Mouse (Mus musculus) hindbrain, embryonic 12.5 days (tissue): Measurements from ENCODE around the gene Chd1l. TPM values are rescaled to one million over a fixed set of nuclear protein-coding genes. Genes with fewer than 3 reads are reported as not detected.

Source experiments
- ATAC-seq: fragments of 200-750 bp; cut with Nextera tagmentation; 2 replicates; pipeline ENCODE4 v1.8.0; 2017; ENCODE audit warnings: moderate TSS enrichment; ENCODE audit not compliant: low FRiP score
- H3K27ac ChIP-seq: fragments of 300-500 bp; sonication (generic); 2 replicates; pipeline ENCODE4 v1.5.1; 2016; ENCODE audit warnings: mild to moderate bottlenecking
- H3K27me3 ChIP-seq: fragments of 300-500 bp; sonication (generic); 2 replicates; pipeline ENCODE4 v1.6.1; 2016; ENCODE audit warnings: mild to moderate bottlenecking
- H3K36me3 ChIP-seq: fragments of 300-500 bp; sonication (generic); 2 replicates; pipeline ENCODE4 v1.6.1; 2016; ENCODE audit warnings: mild to moderate bottlenecking
- H3K4me1 ChIP-seq: fragments of 300-500 bp; sonication (generic); 2 replicates; pipeline ENCODE4 v1.6.1; 2016
- H3K4me2 ChIP-seq: fragments of 300-500 bp; sonication (generic); replicated peaks from 2 replicates; pipeline ENCODE4 v1.6.1; 2016; ENCODE audit warnings: mild to moderate bottlenecking
- H3K4me3 ChIP-seq: fragments of 300-500 bp; sonication (generic); 2 replicates; pipeline ENCODE4 v1.5.1; 2016; ENCODE audit warnings: mild to moderate bottlenecking
- H3K9ac ChIP-seq: fragments of 300-500 bp; sonication (generic); 2 replicates; pipeline ENCODE4 v1.6.1; 2016; ENCODE audit warnings: mild to moderate bottlenecking, moderate library complexity
- H3K9me3 ChIP-seq: fragments of 300-500 bp; sonication (generic); replicated peaks from 2 replicates; pipeline ENCODE4 v1.6.1; 2016; ENCODE audit warnings: mild to moderate bottlenecking
- WGBS: fragments of 180-500 bp; shearing (Covaris S2); methylation state at CpG from one replicate; pipeline ENCODE4 v1.1.7; 2016; 5-methylcytosine and 5-hydroxymethylcytosine counted together
- polyA plus RNA-seq: library from polyadenylated mRNA; unstranded; fragments of >200 nt; fragmentation: Nextera tagmentation; extraction: Ambion mirVana; gene quantifications from 2 replicates; pipeline ENCODE4 v1.2.1, GENCODE M21; 2016

The Chd1l gene
- polyA plus RNA-seq, 1 experiment from 2014 or later = 14.4 TPM

- Histone ChIP-seq H3K27me3 (no peaks in the 10 kb centered on the region; the same call in 1 of the 2 replicates), H3K9ac (no peak overlapping the region)
These were observed 5.2 kb upstream of the Chd1l start for GRCm38 (mm10) chr3:97615154-97615553.

GRCm38 (mm10) chr3:97611021-97611420 lies 1.0 kb upstream of the Chd1l start:
- no peak for ATAC-seq
- H3K36me3 ChIP-seq = no peaks in the 10 kb centered on the region
- no peak overlapping the region for H3K27ac ChIP-seq
- no peaks in the 10 kb centered on the region for H3K9me3 ChIP-seq
- H3K27me3 ChIP-seq = no peaks in the 10 kb centered on the region; the same call in 1 of the 2 replicates
- no peak overlapping the region for H3K9ac ChIP-seq
- no peak overlapping the region for H3K4me3 ChIP-seq
- H3K4me2 ChIP-seq = no peak overlapping the region
- H3K4me1 ChIP-seq = 0 out of 2 replicates have a peak, but pooled peaks cover 6% of the 10 kb centered on the region
- 89% methylated on average over 6 of the region's 6 CpGs for WGBS

More at GRCm38 (mm10) chr3:97615154-97615553, 5.2 kb upstream of the Chd1l start:
- H3K27ac ChIP-seq = no peak overlapping the region
- H3K4me1 ChIP-seq = no peaks in the 10 kb centered on the region
- ATAC-seq = no peak
- whole genome bisulfite sequencing = 32% methylated on average over 1 of the region's 1 CpGs
- H3K4me3 ChIP-seq = no peak overlapping the region
- H3K4me2 ChIP-seq = no peak overlapping the region
- no peaks in the 10 kb centered on the region for H3K36me3 ChIP-seq
- no peaks in the 10 kb centered on the region for H3K9me3 ChIP-seq

GRCm38 (mm10) chr3:97609201-97609844 lies 680 bp downstream of the Chd1l start:
- 0 out of 2 replicates have a peak, but pooled peaks cover 6% of the 10 kb centered on the region for H3K4me1 ChIP-seq
- peak overlapping the region; percentile 90 for H3K9ac ChIP-seq
- no peaks in the 10 kb centered on the region for H3K9me3 ChIP-seq
- WGBS = 4% methylated on average over 20 of the region's 20 CpGs
- H3K4me3 ChIP-seq = peak overlapping the region; percentile 91
- peak overlapping the region; percentile 51 for H3K4me2 ChIP-seq
- H3K36me3 ChIP-seq = no peaks in the 10 kb centered on the region
- no peak overlapping the region for H3K27ac ChIP-seq
- no peaks in the 10 kb centered on the region; the same call in 1 of the 2 replicates for H3K27me3 ChIP-seq
- peak; percentile 26 for ATAC-seq

- H3K4me2 ChIP-seq = no peak overlapping the region
- no peak overlapping the region for H3K9ac ChIP-seq
- no peak overlapping the region for H3K4me3 ChIP-seq
- H3K27me3 ChIP-seq = no peaks in the 10 kb centered on the region
- WGBS = 98% methylated on average over 3 of the region's 3 CpGs
- H3K9me3 ChIP-seq = no peaks in the 10 kb centered on the region
- ATAC-seq = no peak
- peaks cover 22% of the 10 kb centered on the region; the same call in 1 of the 2 replicates for H3K36me3 ChIP-seq
- H3K27ac ChIP-seq = no peak overlapping the region
- no peaks in the 10 kb centered on the region for H3K4me1 ChIP-seq
These were observed 9.8 kb downstream of the Chd1l start for GRCm38 (mm10) chr3:97600050-97600832.

GRCm38 (mm10) chr3:97596796-97597195 lies 13.2 kb downstream of the Chd1l start:
- H3K27me3 ChIP-seq = no peaks in the 10 kb centered on the region
- H3K4me3 ChIP-seq = no peak overlapping the region
- H3K9ac ChIP-seq = no peak overlapping the region
- peaks cover 29% of the 10 kb centered on the region; the same call in 1 of the 2 replicates for H3K36me3 ChIP-seq
- no peak overlapping the region for H3K4me2 ChIP-seq
- H3K4me1 ChIP-seq = no peaks in the 10 kb centered on the region
- no peaks in the 10 kb centered on the region for H3K9me3 ChIP-seq
- ATAC-seq = no peak
- no peak overlapping the region for H3K27ac ChIP-seq
- 87% methylated on average over 8 of the region's 8 CpGs for WGBS

GRCm38 (mm10) chr3:97595066-97595465 lies 14.9 kb downstream of the Chd1l start:
- H3K4me2 ChIP-seq = no peak overlapping the region
- no peaks in the 10 kb centered on the region for H3K27me3 ChIP-seq
- no peak overlapping the region for H3K27ac ChIP-seq

GRCm38 (mm10) chr3:97594140-97594539 lies 15.9 kb downstream of the Chd1l start:
- H3K27ac ChIP-seq = no peak overlapping the region
- no peak overlapping the region for H3K4me2 ChIP-seq
- H3K4me3 ChIP-seq = no peak overlapping the region
- H3K4me1 ChIP-seq = no peaks in the 10 kb centered on the region
- H3K27me3 ChIP-seq = no peaks in the 10 kb centered on the region
- H3K9me3 ChIP-seq = no peaks in the 10 kb centered on the region
- WGBS = 91% methylated on average over 13 of the region's 13 CpGs
- 0 out of 2 replicates have a peak, but pooled peaks cover 16% of the 10 kb centered on the region for H3K36me3 ChIP-seq
- H3K9ac ChIP-seq = no peak overlapping the region
- ATAC-seq = no peak

More at GRCm38 (mm10) chr3:97595066-97595465, 14.9 kb downstream of the Chd1l start:
- ATAC-seq = no peak
- no peak overlapping the region for H3K9ac ChIP-seq
- peaks cover 20% of the 10 kb centered on the region; the same call in 1 of the 2 replicates for H3K36me3 ChIP-seq
- no peaks in the 10 kb centered on the region for H3K4me1 ChIP-seq
- H3K4me3 ChIP-seq = no peak overlapping the region
- H3K9me3 ChIP-seq = no peaks in the 10 kb centered on the region
- WGBS = 88% methylated on average over 6 of the region's 6 CpGs

GRCm38 (mm10) chr3:97593089-97593488 lies 16.9 kb downstream of the Chd1l start:
- Histone ChIP-seq H3K4me3 (no peak overlapping the region), H3K4me2 (no peak overlapping the region), H3K27ac (no peak overlapping the region), H3K4me1 (no peaks in the 10 kb centered on the region), H3K9me3 (no peaks in the 10 kb centered on the region), H3K9ac (no peak overlapping the region), H3K36me3 (0 out of 2 replicates have a peak, but pooled peaks cover 16% of the 10 kb centered on the region), H3K27me3 (no peaks in the 10 kb centered on the region)
- no peak for ATAC-seq
- 94% methylated on average over 5 of the region's 5 CpGs for WGBS

- Histone ChIP-seq H3K4me3 (no peak overlapping the region), H3K4me2 (no peak overlapping the region), H3K4me1 (0 out of 2 replicates have a peak, but pooled peaks cover 3% of the 10 kb centered on the region), H3K27ac (no peak overlapping the region), H3K27me3 (no peaks in the 10 kb centered on the region), H3K9ac (no peak overlapping the region), H3K36me3 (0 out of 2 replicates have a peak, but pooled peaks cover 12% of the 10 kb centered on the region), H3K9me3 (no peaks in the 10 kb centered on the region)
- no peak for ATAC-seq
- 52% methylated on average over 8 of the region's 8 CpGs for WGBS
These were observed 19.3 kb downstream of the Chd1l start for GRCm38 (mm10) chr3:97590699-97591098.

GRCm38 (mm10) chr3:97587656-97588055 lies 22.3 kb downstream of the Chd1l start:
- H3K27me3 ChIP-seq = no peaks in the 10 kb centered on the region
- WGBS = 81% methylated on average over 9 of the region's 9 CpGs
- 0 out of 2 replicates have a peak, but pooled peaks cover 3% of the 10 kb centered on the region for H3K4me1 ChIP-seq
- H3K36me3 ChIP-seq = 0 out of 2 replicates have a peak, but pooled peaks cover 6% of the 10 kb centered on the region
- no peak overlapping the region for H3K27ac ChIP-seq
- no peak overlapping the region for H3K9ac ChIP-seq
- no peak overlapping the region for H3K4me3 ChIP-seq
- H3K9me3 ChIP-seq = no peaks in the 10 kb centered on the region
- H3K4me2 ChIP-seq = no peak overlapping the region
- no peak for ATAC-seq

GRCm38 (mm10) chr3:97585383-97586160 lies 24.4 kb downstream of the Chd1l start:
- Histone ChIP-seq H3K36me3 (peaks cover 11% of the 10 kb centered on the region; the same call in 1 of the 2 replicates), H3K4me3 (no peak overlapping the region), H3K4me1 (0 out of 2 replicates have a peak, but pooled peaks cover 3% of the 10 kb centered on the region), H3K27me3 (no peaks in the 10 kb centered on the region), H3K4me2 (no peak overlapping the region), H3K9me3 (no peaks in the 10 kb centered on the region), H3K27ac (no peak overlapping the region), H3K9ac (no peak overlapping the region)
- ATAC-seq = peak; percentile 78
- WGBS = 63% methylated on average over 18 of the region's 18 CpGs

- H3K36me3 ChIP-seq = 0 out of 2 replicates have a peak, but pooled peaks cover 4% of the 10 kb centered on the region
- WGBS = 81% methylated on average over 9 of the region's 9 CpGs
- no peak overlapping the region for H3K4me3 ChIP-seq
These were observed 36.2 kb downstream of the Chd1l start for GRCm38 (mm10) chr3:97573807-97574206.

More at GRCm38 (mm10) chr3:97573807-97574206, 36.2 kb downstream of the Chd1l start:
- no peaks in the 10 kb centered on the region for H3K9me3 ChIP-seq
- H3K4me1 ChIP-seq = no peaks in the 10 kb centered on the region
- no peaks in the 10 kb centered on the region for H3K27me3 ChIP-seq
- H3K27ac ChIP-seq = no peak overlapping the region
- ATAC-seq = no peak
- H3K4me2 ChIP-seq = no peak overlapping the region
- no peak overlapping the region for H3K9ac ChIP-seq
